Mouse (Mus musculus): ENCODE measurements around the gene Lin54. TPM values are rescaled to one million over a fixed set of nuclear protein-coding genes. Genes with fewer than 3 reads are reported as not detected.

The Lin54 gene
- polyA plus RNA-seq, 1 experiment from 2014 or later: 11.2 TPM

- no peak for ATAC-seq (ENCODE audit: low FRiP score, low TSS enrichment)
These were observed 22.9 kb upstream of the Lin54 start for GRCm38 (mm10) chr5:100523331-100523730.

GRCm38 (mm10) chr5:100520223-100520622 is 19.8 kb upstream of the Lin54 start:
- H3K27ac ChIP-seq (ENCODE audit: low read length): no peak overlapping the region
- H3K4me3 ChIP-seq (ENCODE audit: low read length): 0 out of 2 replicates have a peak overlapping the region, but pooled peaks have one; percentile 8
- H3K9me3 ChIP-seq (ENCODE audit: low read length): no peaks in the 10 kb centered on the region
- WGBS: 86% methylated on average over 2 of the region's 2 CpGs
- H3K36me3 ChIP-seq (ENCODE audit: insufficient read depth, low read length): peaks cover 9% of the 10 kb centered on the region; the same call in 1 of the 2 replicates
- H3K4me1 ChIP-seq (ENCODE audit: insufficient read depth, low read length): peaks cover 16% of the 10 kb centered on the region
- peak overlapping the region; percentile 15; the same call in 1 of the 2 replicates for H3K4me2 ChIP-seq (replicated peaks; ENCODE audit: low read depth, low read length)
- ATAC-seq (ENCODE audit: low FRiP score, low TSS enrichment): no peak
- H3K9ac ChIP-seq (replicated peaks; ENCODE audit: low read length): 0 out of 2 replicates have a peak overlapping the region, but pooled peaks have one; percentile 26
- no peaks in the 10 kb centered on the region for H3K27me3 ChIP-seq (ENCODE audit: insufficient read depth, low read length)

More at GRCm38 (mm10) chr5:100523331-100523730, 22.9 kb upstream of the Lin54 start:
- no peak overlapping the region for H3K4me3 ChIP-seq (ENCODE audit: low read length)
- H3K4me1 ChIP-seq (ENCODE audit: insufficient read depth, low read length): peaks cover 11% of the 10 kb centered on the region
- no peaks in the 10 kb centered on the region for H3K9me3 ChIP-seq (ENCODE audit: low read length)
- no peak overlapping the region for H3K4me2 ChIP-seq (replicated peaks; ENCODE audit: low read depth, low read length)
- WGBS: 84% methylated on average over 1 of the region's 1 CpGs
- no peak overlapping the region for H3K9ac ChIP-seq (replicated peaks; ENCODE audit: low read length)
- no peaks in the 10 kb centered on the region for H3K27me3 ChIP-seq (ENCODE audit: insufficient read depth, low read length)
- peaks cover 9% of the 10 kb centered on the region; the same call in 1 of the 2 replicates for H3K36me3 ChIP-seq (ENCODE audit: insufficient read depth, low read length)
- no peak overlapping the region for H3K27ac ChIP-seq (ENCODE audit: low read length)

GRCm38 (mm10) chr5:100519027-100519411 is 18.6 kb upstream of the Lin54 start:
- peak; percentile 10; the same call in 1 of the 2 replicates for ATAC-seq (ENCODE audit: low FRiP score, low TSS enrichment)
- peaks cover 5% of the 10 kb centered on the region; the same call in 1 of the 2 replicates for H3K36me3 ChIP-seq (ENCODE audit: insufficient read depth, low read length)
- peak overlapping the region; percentile 78 for H3K27ac ChIP-seq (ENCODE audit: low read length)
- peak overlapping the region; percentile 87 for H3K4me2 ChIP-seq (replicated peaks; ENCODE audit: low read depth, low read length)
- peak overlapping the region; percentile 85 for H3K9ac ChIP-seq (replicated peaks; ENCODE audit: low read length)
- H3K9me3 ChIP-seq (ENCODE audit: low read length): no peaks in the 10 kb centered on the region
- H3K27me3 ChIP-seq (ENCODE audit: insufficient read depth, low read length): no peaks in the 10 kb centered on the region
- peaks cover 16% of the 10 kb centered on the region for H3K4me1 ChIP-seq (ENCODE audit: insufficient read depth, low read length)
- WGBS: 8% methylated on average over 5 of the region's 5 CpGs
- peak overlapping the region; percentile 71 for H3K4me3 ChIP-seq (ENCODE audit: low read length)

GRCm38 (mm10) chr5:100518049-100519026 is 17.9 kb upstream of the Lin54 start, which contains the start of gene Cops4:
Gene Cops4, plus strand, starts transcription at chr5:100518309.
- H3K27ac ChIP-seq (ENCODE audit: low read length): peak within 1 kb of the TSS; percentile 78
- no peaks in the 10 kb centered on the region for H3K9me3 ChIP-seq (ENCODE audit: low read length)
- peaks cover 5% of the 10 kb centered on the region; the same call in 1 of the 2 replicates for H3K36me3 ChIP-seq (ENCODE audit: insufficient read depth, low read length)
- peak within 1 kb of the TSS; percentile 85 for H3K9ac ChIP-seq (replicated peaks; ENCODE audit: low read length)
- no peaks in the 10 kb centered on the region for H3K27me3 ChIP-seq (ENCODE audit: insufficient read depth, low read length)
- peak; percentile 100 for ATAC-seq (ENCODE audit: low FRiP score, low TSS enrichment)
- WGBS: under 1% methylated on average over 64 of the region's 64 CpGs
- peaks cover 20% of the 10 kb centered on the region for H3K4me1 ChIP-seq (ENCODE audit: insufficient read depth, low read length)
- H3K4me2 ChIP-seq (replicated peaks; ENCODE audit: low read depth, low read length): peak within 1 kb of the TSS; percentile 87
- H3K4me3 ChIP-seq (ENCODE audit: low read length): peak within 1 kb of the TSS; percentile 71

GRCm38 (mm10) chr5:100512576-100512975 is 12.1 kb upstream of the Lin54 start:
- no peak overlapping the region for H3K4me2 ChIP-seq (replicated peaks; ENCODE audit: low read depth, low read length)
- H3K9ac ChIP-seq (replicated peaks; ENCODE audit: low read length): no peak overlapping the region
- no peak for ATAC-seq (ENCODE audit: low FRiP score, low TSS enrichment)
- H3K27me3 ChIP-seq (ENCODE audit: insufficient read depth, low read length): no peaks in the 10 kb centered on the region
- no peak overlapping the region for H3K27ac ChIP-seq (ENCODE audit: low read length)
- no peaks in the 10 kb centered on the region for H3K36me3 ChIP-seq (ENCODE audit: insufficient read depth, low read length)
- H3K4me3 ChIP-seq (ENCODE audit: low read length): no peak overlapping the region
- peaks cover 7% of the 10 kb centered on the region for H3K4me1 ChIP-seq (ENCODE audit: insufficient read depth, low read length)
- no peaks in the 10 kb centered on the region for H3K9me3 ChIP-seq (ENCODE audit: low read length)

- no peaks in the 10 kb centered on the region for H3K9me3 ChIP-seq (ENCODE audit: low read length)
- no peak for ATAC-seq (ENCODE audit: low FRiP score, low TSS enrichment)
- H3K4me1 ChIP-seq (ENCODE audit: insufficient read depth, low read length): peaks cover 4% of the 10 kb centered on the region; the same call in 1 of the 2 replicates
- 73% methylated on average over 11 of the region's 11 CpGs for WGBS
- H3K36me3 ChIP-seq (ENCODE audit: insufficient read depth, low read length): no peaks in the 10 kb centered on the region
- no peak overlapping the region for H3K4me3 ChIP-seq (ENCODE audit: low read length)
- H3K9ac ChIP-seq (replicated peaks; ENCODE audit: low read length): no peak overlapping the region
- H3K27me3 ChIP-seq (ENCODE audit: insufficient read depth, low read length): no peaks in the 10 kb centered on the region
- no peak overlapping the region for H3K27ac ChIP-seq (ENCODE audit: low read length)
- no peak overlapping the region for H3K4me2 ChIP-seq (replicated peaks; ENCODE audit: low read depth, low read length)
These were observed 8.8 kb upstream of the Lin54 start for GRCm38 (mm10) chr5:100509247-100509646.

GRCm38 (mm10) chr5:100501267-100501666 is 828 bp upstream of the Lin54 start:
- Histone ChIP-seq H3K4me1 (ENCODE audit: insufficient read depth, low read length) (peaks cover 18% of the 10 kb centered on the region), H3K4me2 (replicated peaks; ENCODE audit: low read depth, low read length) (peak overlapping the region; percentile 63; the same call in 1 of the 2 replicates), H3K27ac (ENCODE audit: low read length) (peak overlapping the region; percentile 75; the same call in 1 of the 2 replicates), H3K36me3 (ENCODE audit: insufficient read depth, low read length) (no peaks in the 10 kb centered on the region), H3K27me3 (ENCODE audit: insufficient read depth, low read length) (no peaks in the 10 kb centered on the region), H3K4me3 (ENCODE audit: low read length) (no peak overlapping the region), H3K9ac (replicated peaks; ENCODE audit: low read length) (peak overlapping the region; percentile 70; the same call in 1 of the 2 replicates), H3K9me3 (ENCODE audit: low read length) (no peaks in the 10 kb centered on the region)
- ATAC-seq (ENCODE audit: low FRiP score, low TSS enrichment): 0 out of 2 replicates have a peak, but pooled peaks have one; percentile 1
- WGBS: 70% methylated on average over 4 of the region's 4 CpGs

GRCm38 (mm10) chr5:100499831-100500304 is 571 bp downstream of the Lin54 start:
- Histone ChIP-seq H3K9me3 (ENCODE audit: low read length) (no peaks in the 10 kb centered on the region), H3K4me1 (ENCODE audit: insufficient read depth, low read length) (peaks cover 18% of the 10 kb centered on the region), H3K27ac (ENCODE audit: low read length) (peak overlapping the region; percentile 66), H3K4me3 (ENCODE audit: low read length) (peak overlapping the region; percentile 85), H3K9ac (replicated peaks; ENCODE audit: low read length) (peak overlapping the region; percentile 80), H3K27me3 (ENCODE audit: insufficient read depth, low read length) (no peaks in the 10 kb centered on the region), H3K36me3 (ENCODE audit: insufficient read depth, low read length) (no peaks in the 10 kb centered on the region), H3K4me2 (replicated peaks; ENCODE audit: low read depth, low read length) (peak overlapping the region; percentile 96)
- peak; percentile 28 for ATAC-seq (ENCODE audit: low FRiP score, low TSS enrichment)
- 0% methylated on average over 41 of the region's 41 CpGs for WGBS

GRCm38 (mm10) chr5:100499243-100499642 is 1.2 kb downstream of the Lin54 start:
- ATAC-seq (ENCODE audit: low FRiP score, low TSS enrichment): no peak
- Histone ChIP-seq H3K4me3 (ENCODE audit: low read length) (peak overlapping the region; percentile 85), H3K27ac (ENCODE audit: low read length) (no peak overlapping the region), H3K9me3 (ENCODE audit: low read length) (no peaks in the 10 kb centered on the region), H3K9ac (replicated peaks; ENCODE audit: low read length) (no peak overlapping the region; the same call in 1 of the 2 replicates), H3K4me2 (replicated peaks; ENCODE audit: low read depth, low read length) (peak overlapping the region; percentile 96), H3K27me3 (ENCODE audit: insufficient read depth, low read length) (no peaks in the 10 kb centered on the region), H3K4me1 (ENCODE audit: insufficient read depth, low read length) (peaks cover 18% of the 10 kb centered on the region), H3K36me3 (ENCODE audit: insufficient read depth, low read length) (no peaks in the 10 kb centered on the region)
- 15% methylated on average over 2 of the region's 2 CpGs for WGBS
